ENCODE assay signal across 8 mouse cellular contexts in genomic region chr8:94011076-94012012, GRCm38 (mm10). TPM values are rescaled to one million over a fixed set of nuclear protein-coding genes. Genes with fewer than 3 reads are reported as not detected.
A peak's percentile ranks its signal among the peaks of the same experiment; 100 is the strongest.
DNase-seq lines count a peak whose midpoint lies in the region; ATAC-seq and TF ChIP-seq lines count a peak whose summit lies in the region.

No protein-coding gene starts in this region.

- DNase-seq in urinary bladder, postnatal 25 days (ENCODE audit: low spot score), result peak; percentile 8
- no peak for DNase-seq in urinary bladder, postnatal 14 days (ENCODE audit: low spot score)
- DNase-seq in layer of hippocampus, adult 9-10 months (ENCODE audit: low spot score), result no peak
- no peak for DNase-seq in testis, postnatal 10 days (ENCODE audit: low spot score)

- no peaks in the 10 kb centered on the region for H3K27me3 ChIP-seq in intestine, embryonic 15.5 days (replicated peaks)
- no peaks in the 10 kb centered on the region for H3K27me3 ChIP-seq in liver, embryonic 16.5 days (ENCODE audit: control insufficient read depth, insufficient read depth, low read depth, low read length)
- no peaks in the 10 kb centered on the region for H3K27me3 ChIP-seq in stomach, embryonic 14.5 days (ENCODE audit: control insufficient read depth, insufficient read depth, low read length)

- no peaks in the 10 kb centered on the region for H3K9me3 ChIP-seq in intestine, embryonic 15.5 days
- no peaks in the 10 kb centered on the region for H3K9me3 ChIP-seq in liver, embryonic 16.5 days (replicated peaks; ENCODE audit: control insufficient read depth, low read length)
- H3K9me3 ChIP-seq in stomach, embryonic 14.5 days (ENCODE audit: control insufficient read depth, low read depth, low read length), result no peaks in the 10 kb centered on the region

- H3K9ac ChIP-seq in intestine, embryonic 15.5 days, result peak overlapping the region; percentile 98
- H3K9ac ChIP-seq in liver, embryonic 16.5 days (ENCODE audit: low read depth, low read length), result peak overlapping the region; percentile 99
- peak overlapping the region; percentile 96 for H3K9ac ChIP-seq in stomach, embryonic 14.5 days (replicated peaks; ENCODE audit: low read depth, low read length)

- no peaks in the 10 kb centered on the region for H3K36me3 ChIP-seq in intestine, embryonic 15.5 days
- H3K36me3 ChIP-seq in liver, embryonic 16.5 days (ENCODE audit: control insufficient read depth, insufficient read depth), result peaks cover 2% of the 10 kb centered on the region; the same call in 1 of the 2 replicates
- no peaks in the 10 kb centered on the region for H3K36me3 ChIP-seq in stomach, embryonic 14.5 days (ENCODE audit: control insufficient read depth, insufficient read depth, low read length)

- TF ChIP-seq POLR2A in embryonic fibroblast, embryonic 13.5 days (IDR thresholded peaks at IDR 0.05; ENCODE audit: low read depth, low read length), result no peak

- H3K4me3 ChIP-seq in embryonic fibroblast, embryonic 13.5 days (ENCODE audit: insufficient read depth, low read length), result peak overlapping the region; percentile 89
- peak overlapping the region; percentile 98 for H3K4me3 ChIP-seq in intestine, embryonic 15.5 days (replicated peaks)
- H3K4me3 ChIP-seq in liver, embryonic 16.5 days (ENCODE audit: low read depth, low read length), result peak overlapping the region; percentile 99
- H3K4me3 ChIP-seq in stomach, embryonic 14.5 days (ENCODE audit: low read depth, low read length), result peak overlapping the region; percentile 94

- ATAC-seq in intestine, embryonic 15.5 days, result no peak
- ATAC-seq in liver, embryonic 16.5 days (ENCODE audit: low read depth), result peak; percentile 19; the same call in 1 of the 2 replicates
- ATAC-seq in stomach, embryonic 14.5 days (ENCODE audit: insufficient number of reproducible peaks, insufficient read depth, low FRiP score, low read depth), result no peak

- peaks cover 11% of the 10 kb centered on the region for H3K4me1 ChIP-seq in embryonic fibroblast, embryonic 13.5 days (ENCODE audit: control insufficient read depth, insufficient read depth, low read length)
- H3K4me1 ChIP-seq in intestine, embryonic 15.5 days (replicated peaks), result peaks cover 18% of the 10 kb centered on the region
- H3K4me1 ChIP-seq in liver, embryonic 16.5 days (ENCODE audit: control insufficient read depth, low read depth, low read length), result peaks cover 37% of the 10 kb centered on the region
- peaks cover 20% of the 10 kb centered on the region for H3K4me1 ChIP-seq in stomach, embryonic 14.5 days (ENCODE audit: control insufficient read depth, insufficient read depth, low read length)

- 2% methylated on average over 48 of the region's 48 CpGs for WGBS in intestine, embryonic 15.5 days
- under 1% methylated on average over 48 of the region's 48 CpGs for WGBS in liver, embryonic 16.5 days (ENCODE audit: insufficient replicate concordance)
- 3% methylated on average over 48 of the region's 48 CpGs for WGBS in stomach, embryonic 14.5 days

- TF ChIP-seq CTCF in embryonic fibroblast, embryonic 13.5 days (IDR thresholded peaks at IDR 0.05; ENCODE audit: borderline replicate concordance, insufficient read depth, low read length), result no peak

- H3K27ac ChIP-seq in embryonic fibroblast, embryonic 13.5 days (ENCODE audit: insufficient read depth, low read length), result peak overlapping the region; percentile 88
- peak overlapping the region; percentile 95 for H3K27ac ChIP-seq in intestine, embryonic 15.5 days
- H3K27ac ChIP-seq in liver, embryonic 16.5 days (ENCODE audit: low read length), result peak overlapping the region; percentile 98
- H3K27ac ChIP-seq in stomach, embryonic 14.5 days (ENCODE audit: low read length), result peak overlapping the region; percentile 93

- peak overlapping the region; percentile 97 for H3K4me2 ChIP-seq in intestine, embryonic 15.5 days (replicated peaks)
- H3K4me2 ChIP-seq in liver, embryonic 16.5 days (ENCODE audit: low read depth, low read length), result peak overlapping the region; percentile 100
- H3K4me2 ChIP-seq in stomach, embryonic 14.5 days (replicated peaks; ENCODE audit: low read depth, low read length), result peak overlapping the region; percentile 87

RNA-seq across cellular contexts. Expression of gene Amfr, which starts 1.3 kb away (rescaled TPM):
- 91.0 and 96.3 TPM in 2 replicates for polyA plus RNA-seq in embryonic fibroblast, embryonic 13.5 days (2011; ENCODE audit: insufficient read length, low read depth, missing spikeins)
- polyA plus RNA-seq in intestine, embryonic 15.5 days (2015; fragmentation: Nextera tagmentation; extraction: Ambion mirVana), result 47.5 and 51.7 TPM in 2 replicates
- 31.5 and 38.6 TPM in 2 replicates for polyA plus RNA-seq in liver, embryonic 16.5 days (2015; fragmentation: Nextera tagmentation; extraction: Ambion mirVana)
- 41.9 and 46.3 TPM in 2 replicates for polyA plus RNA-seq in stomach, embryonic 14.5 days (2014; fragmentation: Nextera tagmentation; extraction: Ambion mirVana)

RNA-seq across cellular contexts. Expression of gene Nudt21, which starts 25.5 kb away (rescaled TPM):
- polyA plus RNA-seq in embryonic fibroblast, embryonic 13.5 days (2011; ENCODE audit: insufficient read length, low read depth, missing spikeins), result 108 and 120 TPM in 2 replicates
- polyA plus RNA-seq in intestine, embryonic 15.5 days (2015; fragmentation: Nextera tagmentation; extraction: Ambion mirVana), result 104 and 126 TPM in 2 replicates
- polyA plus RNA-seq in liver, embryonic 16.5 days (2015; fragmentation: Nextera tagmentation; extraction: Ambion mirVana), result 73.7 and 81.3 TPM in 2 replicates
- 126 and 136 TPM in 2 replicates for polyA plus RNA-seq in stomach, embryonic 14.5 days (2014; fragmentation: Nextera tagmentation; extraction: Ambion mirVana)

RNA-seq across cellular contexts. Expression of gene Ogfod1, which starts 25.7 kb away (rescaled TPM):
- polyA plus RNA-seq in embryonic fibroblast, embryonic 13.5 days (2011; ENCODE audit: insufficient read length, low read depth, missing spikeins), result 23.1 and 27.8 TPM in 2 replicates
- 10.5 and 12.8 TPM in 2 replicates for polyA plus RNA-seq in intestine, embryonic 15.5 days (2015; fragmentation: Nextera tagmentation; extraction: Ambion mirVana)
- 4.4 and 5.5 TPM in 2 replicates for polyA plus RNA-seq in liver, embryonic 16.5 days (2015; fragmentation: Nextera tagmentation; extraction: Ambion mirVana)
- polyA plus RNA-seq in stomach, embryonic 14.5 days (2014; fragmentation: Nextera tagmentation; extraction: Ambion mirVana), result 13.4 and 17.9 TPM in 2 replicates
